Mouse (Mus musculus) testis, adult 2 months (tissue): ENCODE measurements around the gene Cbx7. TPM values are rescaled to one million over a fixed set of nuclear protein-coding genes. Genes with fewer than 3 reads are reported as not detected.

Experiments used
- H3K27ac ChIP-seq: fragments of 200-500 bp; 2 replicates; pipeline ENCODE4 v1.5.1; 2012; ENCODE audit warnings: low read depth, low read length; ENCODE audit not compliant: control insufficient read depth, insufficient read depth
- H3K27me3 ChIP-seq: fragments of 200-500 bp; 2 replicates; pipeline ENCODE4 v1.6.1; 2012; ENCODE audit warnings: mild to moderate bottlenecking, low read length, moderate library complexity; ENCODE audit not compliant: control insufficient read depth, insufficient read depth
- H3K36me3 ChIP-seq: fragments of 200-500 bp; 2 replicates; pipeline ENCODE4 v1.6.1; 2012; ENCODE audit warnings: mild to moderate bottlenecking, low read length; ENCODE audit not compliant: control insufficient read depth, insufficient read depth
- H3K4me1 ChIP-seq: fragments of 200-500 bp; 2 replicates; pipeline ENCODE4 v1.6.1; 2012; ENCODE audit warnings: low read length; ENCODE audit not compliant: control insufficient read depth, insufficient read depth
- H3K4me3 ChIP-seq: fragments of 200-500 bp; 2 replicates; pipeline ENCODE4 v1.5.1; 2012; ENCODE audit warnings: low read depth, mild to moderate bottlenecking, low read length, moderate library complexity, mixed read lengths; ENCODE audit not compliant: control insufficient read depth
- CTCF ChIP-seq: fragments of 200-500 bp; IDR thresholded peaks from 2 replicates; pipeline ENCODE4 v1.5.1; 2012; ENCODE audit warnings: low read depth, mild to moderate bottlenecking, inconsistent platforms, low read length, moderate library complexity; ENCODE audit not compliant: control insufficient read depth, insufficient read depth, insufficient replicate concordance
- POLR2A ChIP-seq: fragments of 200-500 bp; IDR thresholded peaks from 2 replicates; pipeline ENCODE4 v1.6.1; 2012; ENCODE audit warnings: low read depth, mild to moderate bottlenecking, inconsistent platforms, low read length, moderate library complexity; ENCODE audit not compliant: control insufficient read depth
- polyA plus RNA-seq: library from polyadenylated mRNA; depleted of rRNA; stranded (reverse); fragments of >200 nt; gene quantifications from 2 replicates; pipeline ENCODE4 v1.2.3, GENCODE M21; 2012

The Cbx7 gene
- polyA plus RNA-seq, 1 experiment = 44.0 TPM

GRCm38 (mm10) chr15:79939020-79939419 is 31.9 kb downstream of the Cbx7 start:
- peak overlapping the region; percentile 67 for H3K27ac ChIP-seq
- peaks cover 6% of the 10 kb centered on the region for H3K4me1 ChIP-seq
- TF ChIP-seq CTCF (no peak), POLR2A (peak; percentile 85; the same call in 1 of the 2 replicates)
- H3K4me3 ChIP-seq = peak overlapping the region; percentile 78
- H3K27me3 ChIP-seq = no peaks in the 10 kb centered on the region
- no peaks in the 10 kb centered on the region for H3K36me3 ChIP-seq

GRCm38 (mm10) chr15:79936374-79936751 is 34.6 kb downstream of the Cbx7 start:
- no peaks in the 10 kb centered on the region for H3K36me3 ChIP-seq
- no peaks in the 10 kb centered on the region for H3K27me3 ChIP-seq
- peaks cover 25% of the 10 kb centered on the region for H3K4me1 ChIP-seq
- H3K4me3 ChIP-seq = no peak overlapping the region
- H3K27ac ChIP-seq = no peak overlapping the region
- no peak for TF ChIP-seq POLR2A
- TF ChIP-seq CTCF = no peak

- no peaks in the 10 kb centered on the region for H3K36me3 ChIP-seq
- no peak for TF ChIP-seq POLR2A
- no peak for TF ChIP-seq CTCF
- no peak overlapping the region for H3K4me3 ChIP-seq
- H3K4me1 ChIP-seq = peaks cover 30% of the 10 kb centered on the region
- H3K27me3 ChIP-seq = no peaks in the 10 kb centered on the region
- H3K27ac ChIP-seq = no peak overlapping the region
Observed at GRCm38 (mm10) chr15:79935654-79936373, 35.1 kb downstream of the Cbx7 start.

GRCm38 (mm10) chr15:79934776-79935175 is 36.1 kb downstream of the Cbx7 start:
- no peak overlapping the region for H3K4me3 ChIP-seq
- TF ChIP-seq POLR2A = no peak
- TF ChIP-seq CTCF = no peak
- H3K4me1 ChIP-seq = peaks cover 34% of the 10 kb centered on the region
- no peak overlapping the region for H3K27ac ChIP-seq
- H3K36me3 ChIP-seq = no peaks in the 10 kb centered on the region
- H3K27me3 ChIP-seq = no peaks in the 10 kb centered on the region

GRCm38 (mm10) chr15:79933670-79934514 is 37.0 kb downstream of the Cbx7 start:
- TF ChIP-seq CTCF (no peak), POLR2A (peak; percentile 17; the same call in 1 of the 2 replicates)
- Histone ChIP-seq H3K27ac (peak overlapping the region; percentile 92), H3K4me1 (peaks cover 36% of the 10 kb centered on the region), H3K27me3 (no peaks in the 10 kb centered on the region), H3K4me3 (peak overlapping the region; percentile 86), H3K36me3 (no peaks in the 10 kb centered on the region)

GRCm38 (mm10) chr15:79933052-79933669 is 37.8 kb downstream of the Cbx7 start:
- no peak for TF ChIP-seq CTCF
- TF ChIP-seq POLR2A = peak; percentile 40; the same call in 1 of the 2 replicates
- Histone ChIP-seq H3K36me3 (no peaks in the 10 kb centered on the region), H3K4me1 (peaks cover 40% of the 10 kb centered on the region), H3K4me3 (peak overlapping the region; percentile 90), H3K27ac (peak overlapping the region; percentile 92), H3K27me3 (no peaks in the 10 kb centered on the region)

GRCm38 (mm10) chr15:79932323-79932987 is 38.5 kb downstream of the Cbx7 start:
- peaks cover 41% of the 10 kb centered on the region for H3K4me1 ChIP-seq
- H3K4me3 ChIP-seq = peak overlapping the region; percentile 90
- H3K36me3 ChIP-seq = no peaks in the 10 kb centered on the region; the same call in 1 of the 2 replicates
- no peaks in the 10 kb centered on the region for H3K27me3 ChIP-seq
- H3K27ac ChIP-seq = peak overlapping the region; percentile 92
- peak; percentile 65 for TF ChIP-seq POLR2A
- TF ChIP-seq CTCF = no peak
